Mouse (Mus musculus): ENCODE data around the gene Mgat4a. TPM values are rescaled to one million over a fixed set of nuclear protein-coding genes. Genes with fewer than 3 reads are reported as not detected.

The Mgat4a gene
- polyA plus RNA-seq, 1 experiment from 2014 or later, result 1.7 TPM

DNA sequence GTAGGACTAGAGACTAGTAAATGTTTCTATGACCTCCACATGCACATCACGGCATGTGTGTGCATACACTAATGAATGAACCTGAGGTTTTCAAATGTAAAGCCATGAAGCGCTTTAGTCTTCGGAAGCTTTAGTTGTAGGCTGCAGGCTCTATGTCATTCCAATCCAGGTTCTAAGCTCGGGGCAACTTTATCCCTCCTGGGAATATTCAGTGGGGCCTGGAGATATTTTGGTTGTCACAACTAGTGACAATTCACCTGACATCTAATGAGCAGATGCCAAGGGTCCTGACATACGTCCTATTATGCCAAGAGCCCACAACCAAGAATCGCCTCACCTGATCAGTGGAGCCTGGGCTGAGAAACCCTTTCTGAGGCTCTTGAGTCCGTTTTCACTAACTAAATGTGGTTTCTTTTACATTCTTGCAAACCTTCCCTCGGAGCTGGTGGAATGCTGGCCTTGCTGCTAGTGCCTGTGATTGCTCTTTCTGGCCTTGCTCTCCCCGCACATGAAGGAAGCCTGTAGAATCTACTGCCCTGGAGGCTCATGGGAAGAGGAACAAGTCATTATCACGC is 75.9 kb downstream of the Mgat4a start:
- DNase-seq (ENCODE audit: low read depth, low spot score) (no peak), ATAC-seq (no peak)
- CTCF ChIA-PET, result interaction anchor here (1.4 kb wide), 1 partner anchor 169 kb away, joined by 3 read pairs; no protein-coding TSS in a partner anchor
- in situ Hi-C loops (cut with MboI; ENCODE audit: low pct_unique_long_range_greater_than_20kb), result no loop called here
- H3K27me3 ChIP-seq, result no peaks in the 10 kb centered on the region
- TF ChIP-seq CTCF (IDR thresholded peaks at IDR 0.05), result no peak
- POLR2A ChIA-PET, result no interaction called here

- no peak for TF ChIP-seq CTCF (IDR thresholded peaks at IDR 0.05)
- CTCF ChIA-PET, result no interaction called here
- in situ Hi-C loops (cut with MboI; ENCODE audit: low pct_unique_long_range_greater_than_20kb), result no loop called here
- ATAC-seq, result no peak
- H3K27me3 ChIP-seq, result no peaks in the 10 kb centered on the region
- POLR2A ChIA-PET, result no interaction called here
- no peak for DNase-seq (ENCODE audit: low read depth, low spot score)
These were observed 83.3 kb downstream of the Mgat4a start for GRCm38 (mm10) chr1:37457546-37457945.

DNA sequence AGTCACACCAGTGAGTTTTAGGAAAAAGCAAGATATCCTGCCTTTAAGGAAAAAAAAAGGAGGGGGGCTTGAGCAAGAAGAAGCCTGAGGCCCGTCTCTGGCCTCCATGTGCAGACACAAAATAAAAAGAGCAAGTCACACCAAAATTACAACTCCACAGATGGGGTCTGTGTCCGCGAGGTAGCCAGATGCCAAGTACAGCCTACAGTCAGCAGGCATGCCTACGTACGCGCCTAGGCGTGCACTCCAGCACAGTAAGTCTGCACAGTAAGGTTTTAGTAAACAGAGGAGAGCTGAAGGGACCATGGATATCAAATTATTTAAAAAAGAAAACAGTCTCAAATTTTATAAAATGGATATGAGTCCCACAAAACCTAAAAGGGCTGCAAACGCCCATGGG is 89.5 kb downstream of the Mgat4a start:
- TF ChIP-seq CTCF (IDR thresholded peaks at IDR 0.05), result no peak
- ChIA-PET CTCF (no interaction called here), POLR2A (no interaction called here)
- in situ Hi-C loops (cut with MboI; ENCODE audit: low pct_unique_long_range_greater_than_20kb), result no loop called here
- no peaks in the 10 kb centered on the region for H3K27me3 ChIP-seq
- ATAC-seq (no peak), DNase-seq (ENCODE audit: low read depth, low spot score) (no peak)

DNA sequence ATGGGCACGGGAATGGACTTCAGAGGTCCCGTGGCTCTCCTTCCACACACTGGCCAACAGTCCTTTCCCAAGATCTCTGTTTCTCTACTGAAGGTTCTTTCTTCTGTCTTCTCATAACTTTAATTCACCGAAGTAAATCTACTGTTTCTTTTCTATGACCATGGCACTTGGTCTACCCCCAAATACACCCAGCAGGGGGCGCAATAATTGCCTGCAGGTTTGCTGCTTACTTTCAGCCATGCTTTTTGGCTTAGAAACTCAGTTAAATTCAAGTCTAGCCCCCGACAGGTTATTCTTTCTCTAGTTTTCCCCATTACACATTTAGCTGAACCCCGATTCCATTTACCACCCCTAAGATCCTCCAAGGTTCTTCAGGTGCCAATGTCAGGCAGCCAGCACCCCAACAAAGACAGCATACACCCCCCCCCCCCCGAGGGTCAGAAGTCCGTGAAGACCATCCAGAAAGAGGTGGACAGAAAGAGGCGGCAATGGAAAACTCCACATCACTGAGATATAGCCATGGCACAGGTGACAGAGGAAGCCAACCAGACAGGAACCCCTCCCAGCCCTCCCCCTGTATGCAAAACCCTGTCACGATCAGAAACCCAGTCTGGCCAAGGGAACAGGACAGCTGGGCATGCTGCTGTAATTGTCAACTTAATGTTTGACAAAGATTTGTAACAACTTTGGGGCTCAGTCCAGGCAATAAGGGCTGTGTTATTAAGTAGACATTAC is 92.3 kb downstream of the Mgat4a start:
- in situ Hi-C loops (cut with MboI; ENCODE audit: low pct_unique_long_range_greater_than_20kb), result loop anchor here (10.0 kb wide), 1 partner anchor 186 kb away; no protein-coding TSS in a partner anchor
- H3K27me3 ChIP-seq, result no peaks in the 10 kb centered on the region
- ChIA-PET POLR2A (no interaction called here), CTCF (interaction anchor here (0.9 kb wide), 1 partner anchor 9 kb away, joined by 3 read pairs; no protein-coding TSS in a partner anchor)
- DNase-seq (ENCODE audit: low read depth, low spot score), result no peak
- TF ChIP-seq CTCF (IDR thresholded peaks at IDR 0.05), result peak; percentile 55
- ATAC-seq, result no peak

DNA sequence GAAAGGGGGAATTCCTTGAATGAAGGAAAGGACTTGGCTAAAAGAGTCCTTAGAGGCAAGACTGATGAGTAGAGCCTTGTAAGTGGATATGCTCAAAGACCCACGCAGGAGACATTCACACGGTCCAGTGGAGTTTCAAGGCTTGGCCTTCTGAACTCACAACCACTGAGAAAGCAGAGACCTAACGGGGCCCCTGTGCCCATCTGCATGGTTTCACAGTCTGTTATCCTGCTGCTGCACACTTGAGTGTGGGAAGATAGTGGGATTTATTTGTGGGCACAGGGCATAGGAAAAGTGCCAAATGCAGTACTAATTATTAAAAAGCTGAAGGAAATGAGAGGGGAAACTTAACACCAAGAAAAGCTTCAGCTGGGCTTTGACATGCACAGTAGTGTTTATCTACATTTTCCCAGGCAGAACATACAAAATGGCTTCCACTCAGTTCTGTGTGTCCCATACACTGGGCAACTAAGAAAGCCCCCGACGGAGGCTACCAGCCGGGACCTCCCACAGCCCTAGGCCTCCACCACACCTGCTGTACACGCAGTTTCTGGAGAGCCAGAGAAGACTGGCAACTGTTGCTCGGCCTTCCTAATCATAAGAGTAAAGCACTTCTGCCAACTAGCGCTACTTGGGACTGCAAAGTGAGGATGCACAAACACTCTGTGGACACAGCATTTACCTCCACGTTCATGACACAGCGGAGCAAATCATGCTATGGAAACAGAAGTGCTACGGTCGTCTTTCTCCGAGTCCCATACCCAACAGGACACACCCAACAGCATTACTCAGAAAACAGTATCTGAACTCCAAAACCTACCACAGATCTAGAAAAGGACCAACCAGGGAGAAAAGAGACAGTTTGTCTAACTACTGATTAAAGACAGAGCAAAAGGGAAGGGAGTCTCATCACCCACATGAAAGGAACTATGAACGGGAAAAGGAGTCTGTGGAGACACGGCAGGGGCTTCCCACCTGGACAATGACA is 97.7 kb downstream of the Mgat4a start:
- POLR2A ChIA-PET, result no interaction called here
- CTCF ChIA-PET, result no interaction called here
- no peak for TF ChIP-seq CTCF (IDR thresholded peaks at IDR 0.05)
- DNase-seq (ENCODE audit: low read depth, low spot score), result no peak
- in situ Hi-C loops (cut with MboI; ENCODE audit: low pct_unique_long_range_greater_than_20kb), result loop anchor here (10.0 kb wide), 1 partner anchor 192 kb away; no protein-coding TSS in a partner anchor
- H3K27me3 ChIP-seq, result no peaks in the 10 kb centered on the region
- ATAC-seq, result no peak

GRCm38 (mm10) chr1:37436419-37436818 is 104.4 kb downstream of the Mgat4a start:
- TF ChIP-seq CTCF (IDR thresholded peaks at IDR 0.05), result no peak
- DNase-seq (ENCODE audit: low read depth, low spot score) (no peak), ATAC-seq (no peak)
- ChIA-PET CTCF (no interaction called here), POLR2A (no interaction called here)
- H3K27me3 ChIP-seq, result no peaks in the 10 kb centered on the region
- in situ Hi-C loops (cut with MboI; ENCODE audit: low pct_unique_long_range_greater_than_20kb), result no loop called here

GRCm38 (mm10) chr1:37430297-37430840 is 110.4 kb downstream of the Mgat4a start:
- CTCF ChIA-PET, result no interaction called here
- in situ Hi-C loops (cut with MboI; ENCODE audit: low pct_unique_long_range_greater_than_20kb), result no loop called here
- H3K27me3 ChIP-seq, result no peaks in the 10 kb centered on the region
- POLR2A ChIA-PET, result interaction anchor here (1.7 kb wide), 1 partner anchor 10 kb away, joined by 4 read pairs; no protein-coding TSS in a partner anchor
- DNase-seq (ENCODE audit: low read depth, low spot score), result peak; percentile 17
- TF ChIP-seq CTCF (IDR thresholded peaks at IDR 0.05), result no peak
- ATAC-seq, result peak; percentile 49

DNA sequence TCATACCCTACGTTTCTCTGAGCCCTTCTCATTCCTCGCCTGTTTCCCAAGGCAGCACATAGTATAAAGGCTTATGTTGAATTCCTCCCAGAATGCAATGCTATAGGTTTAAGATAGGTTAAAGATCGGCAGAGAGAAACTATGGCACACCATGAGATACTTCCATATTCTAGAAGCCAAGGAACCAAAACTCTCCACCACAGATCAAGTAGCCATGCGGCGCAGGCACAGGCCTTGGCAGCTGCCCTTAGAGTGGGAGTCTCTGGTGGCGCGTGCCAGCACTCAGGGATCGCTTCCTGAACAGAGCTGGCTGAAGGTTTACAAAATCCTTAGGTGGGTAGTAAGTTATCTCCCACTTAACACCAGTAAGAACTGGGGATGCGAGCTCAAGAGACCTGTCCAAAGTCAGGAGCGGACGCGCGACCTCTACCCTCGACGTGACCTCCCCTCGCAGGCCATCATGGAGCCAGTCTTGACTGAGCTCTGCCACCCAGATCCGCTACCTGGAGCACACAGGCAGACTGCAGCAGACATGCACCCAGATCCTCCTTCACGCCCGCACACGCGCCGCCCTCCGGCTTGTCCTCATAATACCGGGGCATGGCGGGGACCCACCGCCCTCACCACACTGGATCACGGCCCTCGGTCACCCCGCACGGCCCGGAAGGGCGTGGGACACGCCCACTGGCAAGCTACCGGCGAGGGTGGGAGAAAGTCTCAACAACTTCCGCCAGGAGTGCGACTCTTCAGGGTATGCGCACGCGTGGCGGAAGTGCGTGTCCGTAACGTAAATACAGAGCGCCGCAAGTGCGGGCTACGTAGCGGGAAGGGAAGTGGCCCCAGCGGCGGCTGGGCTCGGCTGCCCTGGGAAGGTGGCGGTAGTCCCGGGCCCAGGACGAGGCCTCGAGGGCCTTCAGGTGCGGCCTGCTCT is 111.2 kb downstream of the Mgat4a start, which contains the start of the genes Coa5 and Unc50:
TSS of gene Coa5 (minus strand) at position 738 of the 931 bp plus-strand sequence.
TSS of gene Unc50 (plus strand) at position 774 of the 931 bp plus-strand sequence.
- ChIA-PET POLR2A (interaction anchor here (0.5 to 1.7 kb wide), 2 partner anchors 10 to 90 kb away, joined by 4 read pairs; no protein-coding TSS in a partner anchor), CTCF (interaction anchor here (1.0 to 1.5 kb wide), 2 partner anchors 8 to 11 kb away, joined by 3 to 4 read pairs; no protein-coding TSS in a partner anchor)
- peak; percentile 80 for DNase-seq (ENCODE audit: low read depth, low spot score)
- no peak for TF ChIP-seq CTCF (IDR thresholded peaks at IDR 0.05)
- H3K27me3 ChIP-seq, result no peaks in the 10 kb centered on the region
- in situ Hi-C loops (cut with MboI; ENCODE audit: low pct_unique_long_range_greater_than_20kb), result no loop called here
- ATAC-seq, result peak; percentile 90

DNA sequence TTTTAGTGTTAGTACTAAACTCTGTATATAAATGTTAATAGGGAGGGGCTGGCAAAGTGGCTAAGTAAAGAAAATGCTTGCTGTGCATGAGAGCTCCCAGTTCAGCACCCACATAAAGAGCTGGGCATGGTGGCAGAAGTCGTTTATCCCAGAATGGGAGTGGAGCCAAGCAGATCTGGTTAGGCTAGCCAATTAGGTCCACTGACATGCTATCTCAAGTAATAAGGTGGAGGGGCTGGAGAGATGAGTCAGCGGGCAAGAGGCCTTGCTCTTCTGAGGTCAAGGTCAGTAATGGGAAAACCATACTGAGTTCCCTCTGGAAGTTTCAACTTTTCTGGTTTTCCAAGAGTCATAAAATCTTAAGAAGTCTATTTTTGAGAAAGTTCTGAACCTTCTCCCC is 111.9 kb downstream of the Mgat4a start:
- ATAC-seq (no peak), DNase-seq (ENCODE audit: low read depth, low spot score) (no peak)
- ChIA-PET POLR2A (no interaction called here), CTCF (interaction anchor here (1.0 to 1.5 kb wide), 2 partner anchors 9 to 10 kb away, joined by 3 to 4 read pairs; no protein-coding TSS in a partner anchor)
- in situ Hi-C loops (cut with MboI; ENCODE audit: low pct_unique_long_range_greater_than_20kb), result no loop called here
- TF ChIP-seq CTCF (IDR thresholded peaks at IDR 0.05), result no peak
- H3K27me3 ChIP-seq, result no peaks in the 10 kb centered on the region

Measured in Patski (cell line).